Mouse (Mus musculus): Measurements from ENCODE around the gene Dtx3.

GRCm38 (mm10) chr10:127167614-127168192 lies 27.8 kb downstream of the Dtx3 start:
- TF ChIP-seq POLR2A (IDR thresholded peaks at IDR 0.05; ENCODE audit: insufficient read depth, low read depth, low read length) (no peak), CTCF (IDR thresholded peaks at IDR 0.05; ENCODE audit: insufficient read depth, low read depth, low read length) (no peak)

Data from olfactory bulb, adult 2 months (tissue).